ENCODE assay signal across 17 mouse cellular contexts in the genomic region with DNA sequence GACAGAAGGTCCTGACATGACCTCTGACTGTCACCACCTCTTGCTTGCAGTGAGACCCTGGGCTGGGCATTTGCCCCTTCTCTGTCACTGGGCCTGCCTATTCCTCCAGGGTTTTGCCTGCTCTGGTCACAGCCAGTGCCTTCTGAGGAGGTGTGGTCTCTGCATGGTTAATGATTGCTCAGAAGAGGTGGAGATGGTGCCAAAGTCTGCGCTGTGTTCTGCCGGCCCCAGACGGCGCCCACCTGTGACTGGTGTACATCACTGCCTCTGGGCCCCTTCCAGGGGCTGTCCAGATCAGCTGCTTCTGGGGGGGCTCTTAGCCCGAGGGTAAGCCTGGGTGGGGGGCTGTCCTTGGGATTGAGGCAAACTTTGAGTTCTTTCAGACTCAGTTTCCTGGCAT. TPM values are rescaled to one million over a fixed set of nuclear protein-coding genes. Genes with fewer than 3 reads are reported as not detected.
DNase-seq lines count a peak whose midpoint lies in the region; ATAC-seq lines count a peak whose summit lies in the region.
"Had no signal": no experiment of that assay in that cellular context is flagged by ENCODE, and none has a peak within 500 bp of the region (broad histone marks: within the 10 kb centered on the region; RNA-seq: fewer than 3 reads in every experiment).

TSS of gene Cdhr2 (plus strand) at position 219 of the 400 bp plus-strand sequence.

- H3K4me1 ChIP-seq in intestine, embryonic 16.5 days (ENCODE audit: control insufficient read depth, insufficient read depth, low read length): peaks cover 29% of the 10 kb centered on the region
- H3K4me1 ChIP-seq in stomach, embryonic 14.5 days (ENCODE audit: control insufficient read depth, insufficient read depth, low read length): no peaks in the 10 kb centered on the region
- H3K4me1 ChIP-seq in heart, embryonic 11.5 days (ENCODE audit: control insufficient read depth, insufficient read depth, low read length): no peaks in the 10 kb centered on the region
- H3K4me1 ChIP-seq: forebrain, embryonic 12.5 days; heart, embryonic 10.5 days; midbrain, embryonic 15.5 days had no signal

- peak within 1 kb of the TSS; percentile 75 for H3K27ac ChIP-seq in intestine, embryonic 16.5 days (ENCODE audit: low read length)
- H3K27ac ChIP-seq in stomach, embryonic 14.5 days (ENCODE audit: low read length): no peak within 1 kb of the TSS
- H3K27ac ChIP-seq in heart, embryonic 11.5 days (ENCODE audit: low read depth, low read length): no peak within 1 kb of the TSS
- H3K27ac ChIP-seq: forebrain, embryonic 12.5 days; heart, embryonic 10.5 days; layer of hippocampus, adult 2 months; midbrain, embryonic 15.5 days had no signal

- no peaks in the 10 kb centered on the region for H3K36me3 ChIP-seq in intestine, embryonic 16.5 days (ENCODE audit: control insufficient read depth, insufficient read depth, low read length)
- H3K36me3 ChIP-seq in stomach, embryonic 14.5 days (ENCODE audit: control insufficient read depth, insufficient read depth, low read length): no peaks in the 10 kb centered on the region
- H3K36me3 ChIP-seq in heart, embryonic 11.5 days (ENCODE audit: control insufficient read depth, insufficient read depth, low read length): no peaks in the 10 kb centered on the region
- H3K36me3 ChIP-seq: forebrain, embryonic 12.5 days; heart, embryonic 10.5 days; midbrain, embryonic 15.5 days had no signal

- peak within 1 kb of the TSS; percentile 53 for H3K4me2 ChIP-seq in intestine, embryonic 16.5 days (ENCODE audit: low read depth, low read length)
- H3K4me2 ChIP-seq in stomach, embryonic 14.5 days (replicated peaks; ENCODE audit: low read depth, low read length): peak within 1 kb of the TSS; percentile 18; the same call in 1 of the 2 replicates
- no peak within 1 kb of the TSS for H3K4me2 ChIP-seq in heart, embryonic 11.5 days
- H3K4me2 ChIP-seq: forebrain, embryonic 12.5 days; midbrain, embryonic 15.5 days had no signal

- H3K9me3 ChIP-seq in intestine, embryonic 16.5 days (ENCODE audit: control insufficient read depth, low read length): no peaks in the 10 kb centered on the region
- H3K9me3 ChIP-seq in stomach, embryonic 14.5 days (ENCODE audit: control insufficient read depth, low read depth, low read length): no peaks in the 10 kb centered on the region
- H3K9me3 ChIP-seq in heart, embryonic 11.5 days (replicated peaks; ENCODE audit: control insufficient read depth, low read length): no peaks in the 10 kb centered on the region
- H3K9me3 ChIP-seq: forebrain, embryonic 12.5 days; heart, embryonic 10.5 days; midbrain, embryonic 15.5 days had no signal

- DNase-seq in kidney, adult 8-10 months: peak; percentile 81 to 83
- no peak for DNase-seq in large intestine, adult 2 months (ENCODE audit: low read depth, low spot score)
- no peak for DNase-seq in thymus, postnatal 10 days (ENCODE audit: low spot score in 2 of 2)
- no peak for DNase-seq in gastrocnemius, postnatal 4 days (ENCODE audit: low spot score in 2 of 2)
- DNase-seq: cerebellum, adult 9-10 months; lung, postnatal 36 days; retina, postnatal 1 day had no signal

- peak; percentile 90 for ATAC-seq in intestine, embryonic 16.5 days
- peak; percentile 82 for ATAC-seq in stomach, embryonic 14.5 days (ENCODE audit: insufficient number of reproducible peaks, insufficient read depth, low FRiP score, low read depth)
- ATAC-seq in heart, embryonic 11.5 days (replicated peaks; ENCODE audit: insufficient number of reproducible peaks, low FRiP score, low TSS enrichment): no peak
- ATAC-seq: midbrain, embryonic 15.5 days had no signal

- H3K9ac ChIP-seq in intestine, embryonic 16.5 days (ENCODE audit: low read depth, low read length): peak within 1 kb of the TSS; percentile 70
- H3K9ac ChIP-seq in stomach, embryonic 14.5 days (replicated peaks; ENCODE audit: low read depth, low read length): no peak within 1 kb of the TSS
- no peak within 1 kb of the TSS for H3K9ac ChIP-seq in heart, embryonic 11.5 days (ENCODE audit: low read depth, low read length)
- H3K9ac ChIP-seq: forebrain, embryonic 12.5 days; midbrain, embryonic 15.5 days had no signal

- H3K27me3 ChIP-seq in intestine, embryonic 16.5 days (replicated peaks; ENCODE audit: control insufficient read depth, insufficient read depth, low read length): no peaks in the 10 kb centered on the region
- H3K27me3 ChIP-seq in stomach, embryonic 14.5 days (ENCODE audit: control insufficient read depth, insufficient read depth, low read length): no peaks in the 10 kb centered on the region
- H3K27me3 ChIP-seq in heart, embryonic 11.5 days (ENCODE audit: control insufficient read depth, insufficient read depth, low read length): no peaks in the 10 kb centered on the region
- H3K27me3 ChIP-seq: forebrain, embryonic 12.5 days; midbrain, embryonic 15.5 days had no signal

- H3K4me3 ChIP-seq in intestine, embryonic 16.5 days (ENCODE audit: low read length): peak within 1 kb of the TSS; percentile 54
- H3K4me3 ChIP-seq in stomach, embryonic 14.5 days (ENCODE audit: low read depth, low read length): no peak within 1 kb of the TSS
- H3K4me3 ChIP-seq in heart, embryonic 11.5 days (ENCODE audit: low read depth, low read length): no peak within 1 kb of the TSS
- H3K4me3 ChIP-seq: forebrain, embryonic 12.5 days; heart, embryonic 10.5 days; layer of hippocampus, adult 2 months; midbrain, embryonic 15.5 days had no signal

- 32% methylated on average over 5 of the region's 5 CpGs for WGBS in intestine, embryonic 16.5 days
- 22% methylated on average over 5 of the region's 5 CpGs for WGBS in large intestine, adult 2 months
- WGBS in stomach, embryonic 14.5 days: 37% methylated on average over 5 of the region's 5 CpGs
- WGBS in heart, embryonic 11.5 days (ENCODE audit: insufficient replicate concordance): 70% methylated on average over 5 of the region's 5 CpGs

RNA-seq across cellular contexts. Expression of gene Cdhr2, which starts in this region (rescaled TPM):
- polyA plus RNA-seq in intestine, embryonic 16.5 days (2015; fragmentation: Nextera tagmentation; extraction: Ambion mirVana): 64.2 and 94.9 TPM in 2 replicates
- polyA plus RNA-seq in large intestine, adult 2 months (2012; rRNA removed): 378 and 639 TPM in 2 replicates
- polyA plus RNA-seq in stomach, embryonic 14.5 days (2014; fragmentation: Nextera tagmentation; extraction: Ambion mirVana): 1.00 and 1.1 TPM in 2 replicates
- 0.04 and 0.24 TPM in 2 replicates for polyA plus RNA-seq in heart, embryonic 11.5 days (2014; fragmentation: Nextera tagmentation; extraction: Ambion mirVana)
- total RNA-seq in gastrocnemius, postnatal 4 days (2021): under 1 TPM; 0.07 to 0.08 TPM
- total RNA-seq: CH12.LX; gastrocnemius, adult 8-10 months had no signal
- polyA plus RNA-seq: forebrain, embryonic 12.5 days; hindbrain, embryonic 11.5 days had no signal

Comparison
In these comparisons a context has a peak if more than half of its experiments do, and no peak if none do; other contexts are left out.
1. RNA of gene Cdhr2 (polyA plus RNA-seq): 378 to 639 TPM in large intestine, adult 2 months and 64.2 to 94.9 TPM in intestine, embryonic 16.5 days; 1.00 to 1.1 TPM in stomach, embryonic 14.5 days and 0.04 to 0.24 TPM in heart, embryonic 11.5 days; every median in the first group is over 10 times any median in the second.
2. DNase-seq: peak in kidney, adult 8-10 months (2 of 2); none in large intestine, adult 2 months (single experiment), thymus, postnatal 10 days (0 of 2) and gastrocnemius, postnatal 4 days (0 of 2).